Mouse (Mus musculus) limb, embryonic 12.5 days (tissue): ENCODE data around the gene Lilra5. TPM values are rescaled to one million over a fixed set of nuclear protein-coding genes. Genes with fewer than 3 reads are reported as not detected.
"Not testable (repeated sequence)": the region's sequence is repeated elsewhere in the genome, so short reads cannot be mapped to it uniquely, and the experiment has no call there.

Experiments used
- ATAC-seq: fragments of 200-750 bp; cut with Nextera tagmentation; 2 replicates; pipeline ENCODE4 v1.8.0; 2017; ENCODE audit warnings: low read depth, moderate TSS enrichment; ENCODE audit not compliant: insufficient number of reproducible peaks, insufficient read depth, low FRiP score, low TSS enrichment
- H3K27ac ChIP-seq: fragments of 300-500 bp; sonication (generic); 2 replicates; pipeline ENCODE4 v1.5.1; 2016; ENCODE audit warnings: mild to moderate bottlenecking, moderate library complexity
- H3K27me3 ChIP-seq: fragments of 300-500 bp; sonication (generic); 2 replicates; pipeline ENCODE4 v1.6.1; 2016; ENCODE audit warnings: mild to moderate bottlenecking, moderate library complexity
- H3K36me3 ChIP-seq: fragments of 300-500 bp; sonication (generic); 2 replicates; pipeline ENCODE4 v1.6.1; 2016; ENCODE audit warnings: mild to moderate bottlenecking, moderate library complexity
- H3K4me1 ChIP-seq: fragments of 300-500 bp; sonication (generic); replicated peaks from 2 replicates; pipeline ENCODE4 v1.6.1; 2016
- H3K4me2 ChIP-seq: fragments of 300-500 bp; sonication (generic); 2 replicates; pipeline ENCODE4 v1.6.1; 2016; ENCODE audit warnings: mild to moderate bottlenecking, moderate library complexity
- H3K4me3 ChIP-seq: fragments of 300-500 bp; sonication (generic); replicated peaks from 2 replicates; pipeline ENCODE4 v1.5.1; 2016; ENCODE audit warnings: mild to moderate bottlenecking
- H3K9ac ChIP-seq: fragments of 300-500 bp; sonication (generic); replicated peaks from 2 replicates; pipeline ENCODE4 v1.6.1; 2016; ENCODE audit warnings: mild to moderate bottlenecking, moderate library complexity
- H3K9me3 ChIP-seq: fragments of 300-500 bp; sonication (generic); 2 replicates; pipeline ENCODE4 v1.6.1; 2016; ENCODE audit warnings: mild to moderate bottlenecking, moderate library complexity
- WGBS: fragments of 180-500 bp; shearing (Covaris S2); methylation state at CpG from one replicate; pipeline ENCODE4 v1.1.7; 2016; 5-methylcytosine and 5-hydroxymethylcytosine counted together
- polyA plus RNA-seq: library from polyadenylated mRNA; unstranded; fragments of >200 nt; fragmentation: Nextera tagmentation; extraction: Ambion mirVana; gene quantifications from 2 replicates; pipeline ENCODE4 v1.2.1, GENCODE M21; 2016

Gene Lilra5
- not detected in 2 replicates for polyA plus RNA-seq

GRCm38 (mm10) chr7:4237454-4237853 is at the start of gene Lilra5:
Lilra5 (plus strand) TSS chr7:4237754.
- no peaks in the 10 kb centered on the region for H3K4me1 ChIP-seq
- no peaks in the 10 kb centered on the region for H3K9me3 ChIP-seq
- H3K27ac ChIP-seq, result no peak within 1 kb of the TSS
- H3K9ac ChIP-seq, result no peak within 1 kb of the TSS
- H3K27me3 ChIP-seq, result no peaks in the 10 kb centered on the region
- no peak within 1 kb of the TSS for H3K4me2 ChIP-seq
- WGBS, result 71% methylated on average over 7 of the region's 7 CpGs
- no peak for ATAC-seq
- H3K36me3 ChIP-seq, result no peaks in the 10 kb centered on the region
- no peak within 1 kb of the TSS for H3K4me3 ChIP-seq

DNA sequence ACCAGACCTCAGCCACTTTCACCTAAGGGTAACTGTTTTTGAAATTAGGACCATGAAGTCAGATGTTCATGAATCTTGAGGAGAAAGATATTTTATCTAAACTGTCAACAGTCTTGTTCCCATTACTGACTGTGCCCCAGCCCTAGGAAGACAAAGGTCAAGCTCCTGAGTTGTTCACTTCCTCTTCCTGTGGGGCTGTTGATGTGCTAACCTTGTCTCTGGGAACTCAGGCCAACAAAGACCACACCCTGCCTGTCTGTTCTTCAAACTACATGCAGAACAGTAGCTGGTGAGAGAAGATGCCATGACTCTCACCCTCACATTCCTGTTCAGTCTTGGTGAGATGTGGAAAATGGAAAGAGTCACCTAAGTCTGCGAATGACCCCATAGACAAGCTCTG is 30.4 kb upstream of the Lilra5 start:
- H3K36me3 ChIP-seq, result no peaks in the 10 kb centered on the region
- 83% methylated on average over 1 of the region's 1 CpGs for WGBS
- no peak overlapping the region for H3K4me2 ChIP-seq
- ATAC-seq, result no peak
- H3K4me3 ChIP-seq, result no peak overlapping the region
- no peak overlapping the region for H3K9ac ChIP-seq
- H3K9me3 ChIP-seq, result 0 out of 2 replicates have a peak, but pooled peaks cover 3% of the 10 kb centered on the region
- H3K27me3 ChIP-seq, result no peaks in the 10 kb centered on the region
- no peak overlapping the region for H3K27ac ChIP-seq
- H3K4me1 ChIP-seq, result no peaks in the 10 kb centered on the region

GRCm38 (mm10) chr7:4208626-4209025 is 28.9 kb upstream of the Lilra5 start:
- H3K4me3 ChIP-seq, result no peak overlapping the region
- no peak overlapping the region for H3K9ac ChIP-seq
- no peaks in the 10 kb centered on the region for H3K4me1 ChIP-seq
- 0 out of 2 replicates have a peak, but pooled peaks cover 3% of the 10 kb centered on the region for H3K9me3 ChIP-seq
- no peaks in the 10 kb centered on the region for H3K27me3 ChIP-seq
- H3K36me3 ChIP-seq, result no peaks in the 10 kb centered on the region
- no peak overlapping the region for H3K27ac ChIP-seq
- no peak for ATAC-seq
- WGBS, result 42% methylated on average over 2 of the region's 2 CpGs
- H3K4me2 ChIP-seq, result no peak overlapping the region

DNA sequence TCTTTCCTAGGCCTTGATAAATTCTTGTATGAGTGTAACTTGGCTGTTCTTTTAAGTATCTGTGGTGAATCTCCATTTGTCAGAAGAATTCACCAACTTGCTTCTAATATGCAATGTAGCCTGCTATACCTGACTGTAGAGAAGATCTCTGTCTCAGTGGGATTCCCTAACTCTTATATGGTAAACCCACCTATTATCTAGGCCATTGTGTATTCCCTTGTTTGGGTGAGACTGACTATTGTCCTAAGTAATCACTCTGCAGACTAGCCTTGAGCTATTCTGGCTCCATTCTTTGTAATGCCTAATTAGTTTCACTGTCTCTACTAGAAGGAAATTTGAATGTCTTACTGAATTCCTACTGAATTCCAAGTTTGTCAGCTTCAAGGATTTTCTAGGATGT is 24.1 kb upstream of the Lilra5 start:
- H3K27me3 ChIP-seq, H3K36me3 ChIP-seq, H3K4me3 ChIP-seq, H3K27ac ChIP-seq, H3K9ac ChIP-seq, ATAC-seq, H3K4me1 ChIP-seq, H3K9me3 ChIP-seq, H3K4me2 ChIP-seq: not testable (repeated sequence)

- ATAC-seq, result no peak
- no peak overlapping the region for H3K27ac ChIP-seq
- H3K4me2 ChIP-seq, result no peak overlapping the region
- no peaks in the 10 kb centered on the region for H3K27me3 ChIP-seq
- H3K9me3 ChIP-seq, result no peaks in the 10 kb centered on the region
- H3K9ac ChIP-seq, result no peak overlapping the region
- no peak overlapping the region for H3K4me3 ChIP-seq
- H3K36me3 ChIP-seq, result no peaks in the 10 kb centered on the region
- WGBS, result 83% methylated on average over 2 of the region's 2 CpGs
- no peaks in the 10 kb centered on the region for H3K4me1 ChIP-seq
Measured at GRCm38 (mm10) chr7:4215396-4215795, 22.2 kb upstream of the Lilra5 start.

DNA sequence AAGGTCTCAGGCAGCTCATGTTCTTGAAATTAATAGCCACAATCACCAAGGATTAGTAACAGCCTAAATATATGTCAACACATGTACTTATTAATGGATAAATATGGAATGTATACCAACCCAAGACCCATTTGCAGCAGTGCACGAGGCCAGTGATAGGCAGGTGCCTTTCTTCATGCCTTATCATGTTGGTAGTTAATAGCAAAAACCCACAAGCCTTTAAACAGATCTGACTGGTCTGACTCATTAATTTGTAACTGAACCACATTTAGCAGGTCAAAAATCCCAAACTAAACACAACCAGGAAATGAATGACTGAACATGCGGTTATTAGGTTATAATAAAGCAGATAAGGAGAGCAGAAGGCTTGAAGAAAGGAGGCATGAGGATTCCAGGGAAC is 21.7 kb upstream of the Lilra5 start:
- no peak for ATAC-seq
- H3K27ac ChIP-seq, result no peak overlapping the region
- no peak overlapping the region for H3K4me3 ChIP-seq
- WGBS, result 79% methylated on average over 2 of the region's 2 CpGs
- H3K4me1 ChIP-seq, result no peaks in the 10 kb centered on the region
- H3K27me3 ChIP-seq, result no peaks in the 10 kb centered on the region
- no peak overlapping the region for H3K9ac ChIP-seq
- no peak overlapping the region for H3K4me2 ChIP-seq
- no peaks in the 10 kb centered on the region for H3K9me3 ChIP-seq
- no peaks in the 10 kb centered on the region for H3K36me3 ChIP-seq

GRCm38 (mm10) chr7:4235536-4235935 is 2.0 kb upstream of the Lilra5 start:
- no peak for ATAC-seq
- Histone ChIP-seq H3K4me2 (no peak overlapping the region), H3K9me3 (no peaks in the 10 kb centered on the region), H3K27ac (no peak overlapping the region), H3K27me3 (no peaks in the 10 kb centered on the region), H3K36me3 (no peaks in the 10 kb centered on the region), H3K9ac (no peak overlapping the region), H3K4me1 (no peaks in the 10 kb centered on the region), H3K4me3 (no peak overlapping the region)

DNA sequence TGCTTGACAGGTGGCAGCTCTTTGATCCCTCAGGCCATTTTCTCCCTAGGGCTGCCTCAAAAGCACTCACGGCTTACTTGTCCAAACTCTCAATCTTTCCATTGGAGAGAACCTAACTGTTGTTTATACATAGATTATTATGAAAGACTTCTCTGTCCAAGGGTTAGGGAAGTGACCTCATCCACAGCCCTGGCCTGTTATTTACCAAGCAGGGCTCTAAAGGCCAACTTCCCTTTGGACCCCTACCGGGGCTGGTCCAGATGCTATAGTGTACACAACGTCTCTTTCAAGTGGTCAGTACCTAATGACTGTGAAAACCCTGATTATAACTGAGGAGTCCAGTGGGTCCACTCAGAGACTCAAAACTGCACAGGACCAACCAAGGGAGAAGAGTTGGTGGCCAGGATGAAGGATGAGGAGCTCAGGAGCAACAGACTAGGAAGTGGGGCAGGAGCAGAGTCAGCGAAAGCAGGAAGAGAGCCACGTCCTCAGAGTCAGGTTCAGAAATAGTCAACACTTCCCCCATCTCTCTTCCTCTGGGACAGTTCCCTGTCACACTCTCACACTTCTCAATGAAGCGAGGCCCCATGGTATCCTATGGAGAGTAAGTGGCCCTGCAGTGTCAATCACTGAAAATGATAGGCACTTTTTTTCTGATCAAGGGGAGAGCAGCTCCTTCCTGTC is 1.6 kb downstream of the Lilra5 start:
- Histone ChIP-seq H3K9me3 (no peaks in the 10 kb centered on the region), H3K4me3 (no peak overlapping the region), H3K4me2 (no peak overlapping the region), H3K36me3 (no peaks in the 10 kb centered on the region), H3K9ac (no peak overlapping the region), H3K27me3 (no peaks in the 10 kb centered on the region), H3K4me1 (no peaks in the 10 kb centered on the region), H3K27ac (no peak overlapping the region)
- ATAC-seq, result no peak
- WGBS, result 81% methylated on average over 6 of the region's 6 CpGs

- not testable (repeated sequence) for ATAC-seq, H3K36me3 ChIP-seq, H3K9me3 ChIP-seq, H3K4me3 ChIP-seq, H3K4me2 ChIP-seq, H3K4me1 ChIP-seq, H3K27ac ChIP-seq, H3K9ac ChIP-seq, H3K27me3 ChIP-seq
- WGBS, result 81% methylated on average over 1 of the region's 1 CpGs
Measured at GRCm38 (mm10) chr7:4251211-4251610, 13.7 kb downstream of the Lilra5 start.

GRCm38 (mm10) chr7:4256060-4256459 is 18.5 kb downstream of the Lilra5 start:
- not testable (repeated sequence) for H3K27me3 ChIP-seq, H3K4me3 ChIP-seq, H3K4me2 ChIP-seq, H3K9me3 ChIP-seq, H3K36me3 ChIP-seq, ATAC-seq, H3K9ac ChIP-seq, H3K4me1 ChIP-seq, H3K27ac ChIP-seq
- no CpG with 5 or more reads among the region's 1 CpGs for whole genome bisulfite sequencing

- H3K4me1 ChIP-seq, H3K27ac ChIP-seq, ATAC-seq, H3K9me3 ChIP-seq, H3K4me3 ChIP-seq, H3K27me3 ChIP-seq, H3K4me2 ChIP-seq, H3K9ac ChIP-seq, H3K36me3 ChIP-seq: not testable (repeated sequence)
- WGBS, result 100% methylated on average over 1 of the region's 1 CpGs
Measured at GRCm38 (mm10) chr7:4260521-4260920, 23.0 kb downstream of the Lilra5 start.

DNA sequence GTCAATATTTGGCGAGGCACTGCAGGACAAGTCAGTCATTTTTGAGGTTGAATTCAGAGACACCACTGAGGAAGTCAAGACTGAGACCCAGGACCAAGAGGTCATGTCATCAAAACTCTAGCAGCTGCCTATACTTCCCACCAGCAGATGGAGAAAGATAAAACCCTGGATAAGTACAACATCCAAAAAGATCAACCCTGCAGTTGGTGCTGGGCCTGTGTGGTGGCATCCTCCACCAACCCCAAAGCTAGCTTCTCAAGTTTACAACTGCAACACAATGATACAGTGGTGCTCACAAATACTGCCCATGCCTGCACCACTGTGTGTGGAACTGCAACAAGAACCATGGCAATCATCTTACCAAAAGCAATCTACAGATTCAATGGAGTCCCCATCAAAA is 34.6 kb downstream of the Lilra5 start:
- H3K4me1 ChIP-seq, H3K27ac ChIP-seq, ATAC-seq, H3K9me3 ChIP-seq, H3K27me3 ChIP-seq, H3K4me3 ChIP-seq, H3K4me2 ChIP-seq, H3K36me3 ChIP-seq, H3K9ac ChIP-seq: not testable (repeated sequence)
- 79% methylated on average over 1 of the region's 1 CpGs for WGBS
